Mouse (Mus musculus): ENCODE measurements at regions not wholly inside any gene's neighbourhood (a gene's known extent, or its start where the extent isn't known, plus 50 kb on each side); places are given as distances from the start of the nearest gene placed in this dataset.
A peak's percentile ranks its signal among the peaks of the same experiment; 100 is the strongest.

GRCm38 (mm10) chr17:45790959-45791520, 57.4 kb upstream of the 1600014C23Rik start:
- peak; percentile 59 for DNase-seq (ENCODE audit: low read depth)

DNA sequence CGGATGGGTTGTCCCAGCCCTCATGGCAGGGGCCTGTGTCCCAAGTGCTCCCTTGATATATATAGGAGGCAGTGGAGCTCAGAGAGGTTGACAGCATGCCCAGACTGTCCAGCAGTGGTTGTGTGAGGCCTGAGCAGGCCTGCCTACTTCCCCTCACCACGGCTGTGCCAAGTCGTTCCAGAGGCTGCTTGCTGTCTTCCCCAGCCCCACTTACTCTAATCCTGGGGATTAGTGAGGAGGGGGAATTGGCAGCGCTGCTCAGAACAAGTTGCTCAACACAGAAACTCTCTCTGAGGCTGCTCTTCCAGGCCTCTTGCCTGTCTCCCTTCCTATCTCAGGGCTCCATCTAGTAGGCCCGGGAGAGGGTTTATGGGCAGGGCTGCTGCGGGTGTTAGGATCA, 56.1 kb upstream of the 1600014C23Rik start:
- DNase-seq (ENCODE audit: low read depth) = no peak

DNA sequence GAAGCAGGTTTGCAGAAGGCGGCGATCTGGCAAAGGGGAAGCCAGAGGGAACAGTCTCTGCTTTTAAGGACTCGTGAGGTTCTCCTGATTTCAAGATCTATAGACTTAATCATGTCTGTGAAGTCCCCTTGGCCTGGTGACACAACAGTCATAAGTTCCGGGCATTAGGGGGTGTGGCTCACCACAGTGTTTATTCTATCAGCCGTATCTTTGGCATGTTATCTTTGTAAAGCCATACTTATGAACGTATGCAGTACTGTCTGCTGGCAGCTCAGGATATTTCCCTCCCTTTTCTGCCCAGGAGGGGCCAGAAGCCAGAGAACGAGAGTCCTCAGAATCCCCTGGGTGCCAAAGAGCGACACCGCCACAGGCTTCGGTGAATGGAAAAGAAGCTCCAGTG, 51.3 kb upstream of the 1600014C23Rik start:
- peak; percentile 76 for DNase-seq (ENCODE audit: low read depth)

- no peak for DNase-seq (ENCODE audit: low read depth)
Observed at GRCm38 (mm10) chr17:45784496-45784895, 50.9 kb upstream of the 1600014C23Rik start.
